Mouse (Mus musculus): ENCODE measurements around the gene Krt33b. TPM values are rescaled to one million over a fixed set of nuclear protein-coding genes. Genes with fewer than 3 reads are reported as not detected.

The Krt33b gene
- total RNA-seq, 4 experiments from 2014 or later = not detected

GRCm38 (mm10) chr11:99993620-99994383 is 35.9 kb downstream of the Krt33b start, which contains the start of gene Krtap17-1:
Gene Krtap17-1 (minus strand): TSS chr11:99993994.
- DNase-seq (ENCODE audit: low spot score in 2 of 2) = no peak

- no peak for DNase-seq (ENCODE audit: low spot score in 2 of 2)
Measured at GRCm38 (mm10) chr11:99990571-99990970, 39.1 kb downstream of the Krt33b start.

DNA sequence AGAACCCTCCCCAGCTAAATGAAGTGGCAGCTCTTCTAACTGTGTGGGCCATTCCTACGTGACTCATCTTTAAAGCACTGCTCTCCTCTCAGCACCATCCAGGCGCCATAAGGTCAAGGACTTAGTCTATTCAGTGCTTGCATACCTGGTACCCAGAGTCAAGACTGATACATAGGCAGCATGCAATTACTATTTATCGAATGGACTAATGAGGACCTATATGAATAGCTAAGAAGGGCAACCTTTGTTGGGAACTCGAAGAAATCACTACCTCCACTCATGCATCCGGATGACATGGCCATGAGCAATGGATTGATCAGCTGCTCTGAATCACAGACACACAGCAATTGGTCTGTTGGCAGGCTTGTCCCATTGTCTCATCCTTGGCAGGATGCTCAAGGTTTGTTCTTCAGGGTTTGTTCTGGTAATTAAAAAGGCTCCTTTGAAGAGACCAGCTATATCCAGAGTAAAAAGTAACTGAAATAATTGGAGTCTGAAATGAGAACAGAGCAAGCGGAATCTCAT is 39.7 kb downstream of the Krt33b start:
- DNase-seq (ENCODE audit: low spot score in 2 of 2) = no peak

DNA sequence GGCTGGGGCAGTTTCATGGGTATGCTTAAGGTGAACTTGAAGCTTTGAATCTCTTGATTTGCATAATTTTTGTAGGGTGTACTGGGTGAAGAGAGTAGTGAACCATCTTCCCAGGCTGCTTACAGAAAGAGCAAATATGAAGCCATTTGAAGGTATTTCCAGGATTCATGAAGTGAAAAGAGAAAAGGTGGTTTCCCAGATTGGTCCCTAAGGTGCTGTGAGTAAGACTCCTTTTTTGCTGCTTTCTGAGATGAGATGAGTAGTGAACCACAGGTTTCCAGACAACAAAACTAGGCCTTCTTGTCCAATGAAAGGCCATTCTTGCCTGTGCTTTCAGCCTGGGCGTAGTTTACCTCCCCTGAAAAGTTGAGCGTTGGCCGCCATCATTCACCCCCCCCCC is 41.1 kb downstream of the Krt33b start:
- no peak for DNase-seq (ENCODE audit: low spot score in 2 of 2)

DNA sequence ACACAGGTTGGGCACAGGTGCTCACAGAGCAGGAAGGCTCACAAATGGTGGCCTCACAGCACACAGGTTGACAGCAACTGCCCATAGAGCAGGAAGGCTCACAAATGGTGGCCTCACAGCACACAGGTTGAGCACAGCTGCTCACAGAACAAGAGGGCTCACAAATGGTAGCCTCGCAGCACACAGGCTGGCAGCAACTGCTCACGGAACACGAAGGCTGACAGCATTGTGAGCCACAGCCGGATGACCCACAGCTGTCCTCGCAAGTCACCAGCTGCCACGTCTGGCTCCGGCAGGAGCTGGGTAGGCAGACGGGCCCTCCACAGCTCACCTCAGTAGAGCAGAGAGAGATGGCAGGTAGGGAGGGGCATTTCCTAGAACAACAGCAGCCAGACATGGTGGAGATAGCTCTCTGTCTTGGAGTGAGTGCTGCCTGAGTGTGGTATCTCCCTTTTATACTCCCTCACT is 43.5 kb downstream of the Krt33b start, which contains the start of gene Krtap16-1:
TSS of gene Krtap16-1 (minus strand) at position 418 of the 468 bp plus-strand sequence.
- no peak for DNase-seq (ENCODE audit: low spot score in 2 of 2)

- peak in 1 of 2 experiments; percentile 77 for DNase-seq (ENCODE audit: low spot score in 2 of 2)
Measured at GRCm38 (mm10) chr11:99985291-99986092, 44.2 kb downstream of the Krt33b start.

DNA sequence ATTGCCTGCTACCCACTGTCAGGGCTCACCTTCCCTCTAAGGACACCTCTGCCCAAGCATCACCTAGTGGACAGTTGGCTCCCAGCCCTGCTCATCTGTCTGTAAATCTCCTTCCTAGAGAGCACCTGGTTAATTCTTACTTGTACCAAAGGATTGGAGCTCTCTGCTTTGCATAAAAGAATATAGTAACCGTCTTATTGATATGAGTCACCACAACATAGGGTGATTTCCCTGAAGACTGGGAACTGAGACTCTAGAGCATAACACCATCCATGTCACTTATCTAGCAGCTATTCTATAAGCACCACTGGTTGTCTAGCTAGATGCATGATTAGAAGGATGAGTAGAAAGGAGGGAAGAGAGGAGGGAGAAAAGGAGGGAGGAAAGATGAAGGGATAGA is 46.2 kb downstream of the Krt33b start:
- no peak for DNase-seq (ENCODE audit: low spot score in 2 of 2)

- no peak for DNase-seq (ENCODE audit: low spot score in 2 of 2)
Measured at GRCm38 (mm10) chr11:99982731-99983130, 46.9 kb downstream of the Krt33b start.

DNA sequence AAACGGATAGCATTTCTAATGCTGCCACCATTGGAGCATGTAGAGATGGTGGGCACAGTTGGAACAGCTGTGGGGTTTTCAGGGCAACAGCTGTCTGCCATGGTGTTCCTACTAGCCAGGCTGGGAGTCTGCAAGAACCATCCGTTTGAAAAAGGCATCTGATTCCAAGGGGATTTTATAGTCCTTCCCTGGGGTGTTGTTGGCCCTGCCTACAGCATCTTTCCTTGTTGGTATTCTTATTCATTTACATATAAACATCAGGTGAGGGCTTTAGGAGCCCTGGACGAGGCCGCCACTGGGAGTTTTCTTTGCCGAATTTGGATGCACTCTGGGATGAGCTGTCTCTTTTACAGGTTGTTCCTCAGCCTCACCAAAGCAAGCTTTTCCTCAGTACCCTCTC is 50.7 kb downstream of the Krt33b start, which contains the start of gene Krtap29-1:
TSS of gene Krtap29-1 (minus strand) at position 101 of the 400 bp plus-strand sequence.
- no peak for DNase-seq (ENCODE audit: low spot score in 2 of 2)

Other genes starting within 250 kb of the Krt33b start
- not detected for gene Krtap4-8, start 249.2 kb downstream of the Krt33b start, total RNA-seq (2022)
- not detected for gene Krtap4-9, start 244.7 kb downstream of the Krt33b start, total RNA-seq (2022)
- gene Gm11596, start 236.4 kb downstream of the Krt33b start, total RNA-seq (2022) = not detected
- not detected for gene Gm11569, start 230.9 kb downstream of the Krt33b start, total RNA-seq (2022)
- gene Gm11554, start 225.4 kb downstream of the Krt33b start, total RNA-seq (2022) = not detected
- gene Krtap4-13, start 220.0 kb downstream of the Krt33b start, total RNA-seq (2022) = not detected
- not detected for gene Gm11564, start 214.2 kb downstream of the Krt33b start, total RNA-seq (2022)
- gene 2300003K06Rik, start 191.8 kb downstream of the Krt33b start, total RNA-seq (2022) = not detected
- gene Krtap4-16, start 178.3 kb downstream of the Krt33b start, total RNA-seq (2022) = not detected
- not detected for gene Gm11568, start 172.0 kb downstream of the Krt33b start, total RNA-seq (2022)
- not detected for gene Gm11559, start 165.4 kb downstream of the Krt33b start, total RNA-seq (2022)
- not detected for gene Krtap9-1, start 156.5 kb downstream of the Krt33b start, total RNA-seq (2022)
- gene Gm11567, start 150.7 kb downstream of the Krt33b start, total RNA-seq (2022) = not detected
- gene Krtap31-1, start 121.9 kb downstream of the Krt33b start, total RNA-seq (2022) = not detected
- not detected for gene Gm11565, start 115.1 kb downstream of the Krt33b start, total RNA-seq (2022)
- gene Krtap31-2, start 93.6 kb downstream of the Krt33b start, total RNA-seq (2022) = not detected
- gene Krtap9-5, start 81.4 kb downstream of the Krt33b start, total RNA-seq (2022) = not detected
- not detected for gene Krtap29-1, start 50.8 kb downstream of the Krt33b start, total RNA-seq (2022)
- gene Krtap16-1, start 43.3 kb downstream of the Krt33b start, total RNA-seq (2022) = not detected
- not detected for gene Krtap17-1, start 35.9 kb downstream of the Krt33b start, total RNA-seq (2022)
- not detected for gene Krt33a, start 13.7 kb downstream of the Krt33b start, total RNA-seq (2022)
- gene Krt34, start 11.7 kb upstream of the Krt33b start, total RNA-seq (2022) = not detected
- gene Krt31, start 20.7 kb upstream of the Krt33b start, total RNA-seq (2022) = not detected
- not detected for gene Krt32, start 58.4 kb upstream of the Krt33b start, total RNA-seq (2022)
- gene Krt35, start 66.4 kb upstream of the Krt33b start, total RNA-seq (2022) = not detected
- gene Krt36, start 75.8 kb upstream of the Krt33b start, total RNA-seq (2022) = not detected
- not detected for gene Krt13, start 91.7 kb upstream of the Krt33b start, total RNA-seq (2022)
- gene Krt15, start 106.1 kb upstream of the Krt33b start, total RNA-seq (2022) = not detected
- gene Krt19, start 118.8 kb upstream of the Krt33b start, total RNA-seq (2022) = not detected
- 1 to 10 TPM; 4.2 to 5.0 (median 4.4) TPM for gene Krt9, start 163.4 kb upstream of the Krt33b start, total RNA-seq (2022)
- not detected for gene Krt14, start 177.7 kb upstream of the Krt33b start, total RNA-seq (2022)
- gene Krt16, start 219.0 kb upstream of the Krt33b start, total RNA-seq (2022) = not detected
- under 1 TPM in 1 of 4 experiments, not detected in 3; 0.50 TPM for gene Krt17, start 231.2 kb upstream of the Krt33b start, total RNA-seq (2022)
- gene Krt42, start 240.0 kb upstream of the Krt33b start, total RNA-seq (2022) = not detected